Mouse (Mus musculus) spleen, adult 10 weeks (tissue): ENCODE results near the gene Ccdc32. TPM values are rescaled to one million over a fixed set of nuclear protein-coding genes. Genes with fewer than 3 reads are reported as not detected.

Experiments
- polyA plus RNA-seq: library from polyadenylated mRNA; stranded (reverse); fragments of 350-450 nt; fragmentation: Illumina TruSeq; extraction: RNeasy Lipid Tissue Mini Kit (QIAGEN cat#74804); gene quantifications from one replicate; pipeline ENCODE4 v1.2.3, GENCODE M21; 2015; ENCODE audit warnings: low replicate concordance; ENCODE audit not compliant: insufficient read depth

Gene Ccdc32
- 15.5 TPM for polyA plus RNA-seq

GRCm38 (mm10) chr2:119028941-119029551, at the start of gene Ccdc32:
Ccdc32 (minus strand) TSS chr2:119029393.

GRCm38 (mm10) chr2:119046649-119047611, 17.7 kb upstream of the Ccdc32 start, which contains the start of gene Knl1:
Knl1 (plus strand) TSS chr2:119047119.

DNA sequence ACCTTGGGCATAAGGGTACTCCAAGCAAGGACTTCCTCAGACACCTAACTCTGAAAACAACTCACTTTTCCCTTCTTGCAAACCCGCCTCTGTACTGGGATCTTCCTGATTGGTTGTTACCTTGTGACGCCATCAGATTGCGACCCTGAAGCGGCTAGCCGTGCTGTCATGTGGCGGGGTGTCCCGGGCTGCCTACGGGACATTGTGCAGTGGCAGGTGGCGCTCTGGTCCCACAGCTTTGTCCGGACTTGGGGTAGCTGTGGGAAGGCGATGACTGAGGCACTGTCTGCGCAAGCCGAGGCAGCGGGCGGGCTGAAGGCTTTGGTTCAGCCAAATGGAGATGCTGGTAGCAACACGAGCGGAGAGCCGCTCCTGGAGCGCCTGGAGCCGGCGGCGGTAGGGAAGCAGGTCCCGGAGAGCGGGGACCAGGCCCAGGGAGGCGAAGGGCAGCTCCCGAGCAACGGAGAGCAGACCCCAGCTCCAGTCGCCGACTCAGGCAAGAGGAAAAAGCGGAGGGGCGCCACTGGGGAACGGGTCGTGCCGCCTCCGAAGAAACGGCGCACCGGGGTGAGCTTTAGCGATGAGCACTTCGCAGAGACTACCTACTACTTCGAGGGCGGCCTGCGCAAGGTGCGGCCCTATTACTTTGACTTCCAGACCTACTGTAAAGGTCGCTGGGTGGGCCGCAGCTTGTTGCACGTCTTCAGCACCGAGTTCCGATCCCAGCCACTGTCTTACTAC, 5.6 kb upstream of the Ccdc32 start, which contains the start of gene Rpusd2:
Gene Rpusd2, plus strand, starts transcription at position 135 of the 741 bp plus-strand sequence.

Other genes with a start within 250 kb of the Ccdc32 start
- gene Disp2, start 249.7 kb downstream of the Ccdc32 start, polyA plus RNA-seq = 0.12 TPM
- gene Knstrn, start 215.4 kb downstream of the Ccdc32 start, polyA plus RNA-seq = 26.7 TPM
- gene Ivd, start 167.4 kb downstream of the Ccdc32 start, polyA plus RNA-seq = 75.0 TPM
- gene Bahd1, start 129.0 kb downstream of the Ccdc32 start, polyA plus RNA-seq = 15.3 TPM
- 5.7 TPM for gene Chst14, start 102.9 kb downstream of the Ccdc32 start, polyA plus RNA-seq
- 2.7 TPM for gene Rpusd2, start 5.4 kb upstream of the Ccdc32 start, polyA plus RNA-seq
- gene Knl1, start 17.7 kb upstream of the Ccdc32 start, polyA plus RNA-seq = 8.1 TPM
- gene Rad51, start 83.4 kb upstream of the Ccdc32 start, polyA plus RNA-seq = 8.7 TPM
- gene Rmdn3, start 127.6 kb upstream of the Ccdc32 start, polyA plus RNA-seq = 24.8 TPM
- gene Gchfr, start 138.4 kb upstream of the Ccdc32 start, polyA plus RNA-seq = not detected
- 0.29 TPM for gene Gm14137, start 145.1 kb upstream of the Ccdc32 start, polyA plus RNA-seq
- 31.7 TPM for gene Zfyve19, start 179.2 kb upstream of the Ccdc32 start, polyA plus RNA-seq
- gene Dnajc17, start 179.4 kb upstream of the Ccdc32 start, polyA plus RNA-seq = 14.3 TPM
- gene Ppp1r14d, start 200.5 kb upstream of the Ccdc32 start, polyA plus RNA-seq = not detected
- gene Spint1, start 208.0 kb upstream of the Ccdc32 start, polyA plus RNA-seq = 7.3 TPM
- not detected for gene Rhov, start 241.9 kb upstream of the Ccdc32 start, polyA plus RNA-seq